Mouse (Mus musculus) stomach, embryonic 16.5 days (tissue): ENCODE results near the gene Gale. TPM values are rescaled to one million over a fixed set of nuclear protein-coding genes. Genes with fewer than 3 reads are reported as not detected.

Source experiments
- ATAC-seq: fragments of 200-750 bp; cut with Nextera tagmentation; 2 replicates; pipeline ENCODE4 v1.8.0; 2017; ENCODE audit warnings: moderate number of reproducible peaks, moderate TSS enrichment; ENCODE audit not compliant: insufficient read depth, low FRiP score
- H3K27ac ChIP-seq: fragments of 300-500 bp; sonication (generic); 2 replicates; pipeline ENCODE4 v1.5.1; 2014; ENCODE audit warnings: low read length
- H3K27me3 ChIP-seq: fragments of 300-500 bp; sonication (generic); 2 replicates; pipeline ENCODE4 v1.6.1; 2014; ENCODE audit warnings: low read length, control low read depth, mixed read lengths; ENCODE audit not compliant: control insufficient read depth, insufficient read depth
- H3K36me3 ChIP-seq: fragments of 300-500 bp; sonication (generic); 2 replicates; pipeline ENCODE4 v1.6.1; 2014; ENCODE audit warnings: low read length; ENCODE audit not compliant: control insufficient read depth, insufficient read depth
- H3K4me1 ChIP-seq: fragments of 300-500 bp; sonication (generic); 2 replicates; pipeline ENCODE4 v1.6.1; 2014; ENCODE audit warnings: low read length, control low read depth, mixed read lengths; ENCODE audit not compliant: control insufficient read depth, insufficient read depth
- H3K4me2 ChIP-seq: fragments of 300-500 bp; sonication (generic); 2 replicates; pipeline ENCODE4 v1.6.1; 2014; ENCODE audit warnings: low read depth, low read length, mixed read lengths
- H3K4me3 ChIP-seq: fragments of 300-500 bp; sonication (generic); replicated peaks from 2 replicates; pipeline ENCODE4 v1.5.1; 2014; ENCODE audit warnings: mild to moderate bottlenecking, low read length
- H3K9ac ChIP-seq: fragments of 300-500 bp; sonication (generic); 2 replicates; pipeline ENCODE4 v1.6.1; 2014; ENCODE audit warnings: low read length
- H3K9me3 ChIP-seq: fragments of 300-500 bp; sonication (generic); replicated peaks from 2 replicates; pipeline ENCODE4 v1.6.1; 2016; ENCODE audit warnings: low read length, control low read depth; ENCODE audit not compliant: control insufficient read depth
- WGBS: fragments of 180-500 bp; shearing (Covaris S2); extraction: QIAGEN DNeasy Blood & Tissue Kit; methylation state at CpG from one replicate; pipeline ENCODE4 v1.1.7; 2014; 5-methylcytosine and 5-hydroxymethylcytosine counted together
- polyA plus RNA-seq: library from polyadenylated mRNA; unstranded; fragments of >200 nt; fragmentation: Nextera tagmentation; extraction: Ambion mirVana; gene quantifications from 2 replicates; pipeline ENCODE4 v1.2.1, GENCODE M21; 2015

Gale gene
- polyA plus RNA-seq, 1 experiment from 2014 or later: 109 TPM

DNA sequence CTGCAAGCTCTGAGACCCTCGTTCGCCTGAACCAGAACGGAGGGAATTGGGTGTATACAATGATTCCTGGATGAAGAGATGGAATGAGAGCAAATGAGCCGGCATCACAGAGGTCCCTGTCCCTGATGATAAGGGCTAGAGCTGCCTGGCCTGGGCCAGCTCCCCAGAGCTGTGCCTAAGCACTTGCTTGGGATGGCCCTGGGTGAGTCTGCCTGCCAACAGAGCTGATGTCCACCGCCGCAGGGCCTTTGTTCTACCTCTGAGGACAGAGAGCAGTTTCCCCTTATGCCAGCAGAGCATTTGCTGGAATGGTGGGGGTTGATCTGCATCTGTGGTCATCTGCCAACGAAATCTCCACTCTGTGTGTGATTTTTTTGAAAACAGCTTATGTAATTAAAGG, 1.3 kb upstream of the Gale start:
- WGBS: 90% methylated on average over 7 of the region's 7 CpGs

DNA sequence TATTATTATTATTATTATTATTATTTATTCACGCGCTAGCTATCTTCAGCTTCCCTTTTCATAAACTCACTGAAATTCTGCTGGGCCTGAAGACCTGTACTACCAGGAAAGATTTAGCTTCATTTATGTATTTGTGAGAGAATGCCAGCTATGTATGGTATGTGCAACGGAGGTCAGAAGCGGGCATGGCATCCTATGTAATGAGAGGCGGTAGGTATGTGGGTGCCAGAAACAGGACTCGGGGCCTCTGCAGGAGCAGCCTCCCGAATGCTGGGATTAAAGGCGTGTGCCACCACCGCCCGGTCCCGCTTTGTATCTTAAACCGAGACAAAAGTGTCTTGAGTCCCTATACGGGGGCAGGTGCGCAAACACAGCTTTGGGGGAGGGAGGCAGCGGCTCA, 581 bp upstream of the Gale start:
- 5% methylated on average over 15 of the region's 15 CpGs for WGBS

More for the DNA sequence above, 1.3 kb upstream of the Gale start:
- Histone ChIP-seq H3K4me1 (peaks cover 17% of the 10 kb centered on the region), H3K36me3 (peaks cover 21% of the 10 kb centered on the region), H3K27ac (0 out of 2 replicates have a peak overlapping the region, but pooled peaks have one; percentile 94), H3K27me3 (no peaks in the 10 kb centered on the region), H3K4me2 (no peak overlapping the region), H3K4me3 (no peak overlapping the region), H3K9ac (no peak overlapping the region; the same call in 1 of the 2 replicates), H3K9me3 (no peaks in the 10 kb centered on the region)
- ATAC-seq: no peak

DNA sequence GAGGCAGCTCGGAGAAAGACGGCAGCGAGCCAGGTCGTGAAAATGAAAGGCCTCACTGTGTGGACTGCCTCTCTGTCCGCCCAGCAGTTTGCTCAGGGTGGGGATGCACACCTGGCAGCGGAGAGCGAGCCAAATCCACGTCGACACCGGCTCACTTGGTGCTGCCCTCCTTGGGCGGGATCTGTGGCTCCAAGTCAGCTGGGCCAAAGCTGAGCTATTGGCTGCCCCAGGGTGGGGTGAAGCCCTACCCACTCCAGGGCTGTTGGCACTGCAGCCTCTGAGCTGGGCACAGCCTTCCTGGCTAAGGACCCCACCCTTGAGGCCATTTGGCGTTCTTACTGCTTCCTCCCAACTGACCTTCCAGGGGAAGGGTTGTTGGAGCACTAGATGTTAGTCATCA, 899 bp downstream of the Gale start:
- Histone ChIP-seq H3K27ac (peak overlapping the region; percentile 91), H3K4me1 (peaks cover 17% of the 10 kb centered on the region), H3K4me2 (peak overlapping the region; percentile 84), H3K9ac (peak overlapping the region; percentile 83), H3K4me3 (peak overlapping the region; percentile 79), H3K27me3 (no peaks in the 10 kb centered on the region), H3K36me3 (peaks cover 27% of the 10 kb centered on the region), H3K9me3 (no peaks in the 10 kb centered on the region)
- peak; percentile 76 for ATAC-seq
- 3% methylated on average over 12 of the region's 12 CpGs for WGBS

More for the DNA sequence above, 581 bp upstream of the Gale start:
- ATAC-seq: no peak
- Histone ChIP-seq H3K4me2 (peak overlapping the region; percentile 71), H3K9ac (peak overlapping the region; percentile 88), H3K4me3 (peak overlapping the region; percentile 79), H3K9me3 (no peaks in the 10 kb centered on the region), H3K27ac (peak overlapping the region; percentile 94), H3K36me3 (peaks cover 26% of the 10 kb centered on the region), H3K4me1 (peaks cover 17% of the 10 kb centered on the region), H3K27me3 (no peaks in the 10 kb centered on the region)

DNA sequence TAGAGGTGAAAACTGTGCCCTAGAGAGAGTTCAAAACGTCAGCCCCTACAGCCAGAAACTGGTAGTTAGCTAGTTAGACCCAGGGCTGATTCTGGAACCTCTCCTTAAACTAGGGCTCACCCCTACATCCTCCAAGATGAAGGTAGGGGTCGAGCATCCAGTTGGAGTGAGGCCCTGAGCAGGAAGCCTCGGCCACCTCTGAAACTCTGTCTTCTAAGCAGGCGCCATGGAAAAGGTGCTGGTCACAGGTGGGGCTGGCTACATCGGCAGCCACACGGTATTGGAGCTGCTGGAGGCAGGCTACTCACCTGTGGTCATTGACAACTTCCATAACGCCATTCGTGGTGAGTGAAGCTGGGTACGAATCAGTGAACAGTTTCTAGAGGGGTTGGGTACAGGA, 1.6 kb downstream of the Gale start:
- H3K4me2 ChIP-seq: peak overlapping the region; percentile 84; the same call in 1 of the 2 replicates

DNA sequence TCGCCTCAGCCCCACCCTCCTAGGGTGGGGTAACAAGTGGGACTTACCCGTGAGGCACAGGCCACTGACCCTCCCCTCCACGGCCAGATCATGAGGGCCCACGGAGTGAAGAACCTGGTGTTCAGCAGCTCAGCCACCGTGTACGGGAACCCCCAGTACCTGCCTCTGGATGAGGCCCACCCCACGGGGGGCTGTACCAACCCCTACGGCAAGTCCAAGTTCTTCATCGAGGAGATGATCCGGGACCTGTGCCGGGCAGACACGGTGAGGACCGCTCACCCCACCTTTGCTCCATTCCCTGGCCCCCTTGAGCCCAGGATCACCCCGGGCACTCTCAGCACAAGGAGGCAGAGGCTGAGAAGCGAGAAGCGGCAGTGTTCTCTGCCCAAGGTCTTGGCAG, 2.8 kb downstream of the Gale start:
- H3K36me3 ChIP-seq: peaks cover 29% of the 10 kb centered on the region
- H3K27me3 ChIP-seq: no peaks in the 10 kb centered on the region

More for the DNA sequence above, 1.6 kb downstream of the Gale start:
- Histone ChIP-seq H3K4me1 (peaks cover 17% of the 10 kb centered on the region), H3K27me3 (no peaks in the 10 kb centered on the region), H3K9ac (peak overlapping the region; percentile 83), H3K27ac (peak overlapping the region; percentile 91), H3K9me3 (no peaks in the 10 kb centered on the region), H3K36me3 (peaks cover 29% of the 10 kb centered on the region), H3K4me3 (peak overlapping the region; percentile 79)
- ATAC-seq: no peak
- 80% methylated on average over 9 of the region's 9 CpGs for WGBS

DNA sequence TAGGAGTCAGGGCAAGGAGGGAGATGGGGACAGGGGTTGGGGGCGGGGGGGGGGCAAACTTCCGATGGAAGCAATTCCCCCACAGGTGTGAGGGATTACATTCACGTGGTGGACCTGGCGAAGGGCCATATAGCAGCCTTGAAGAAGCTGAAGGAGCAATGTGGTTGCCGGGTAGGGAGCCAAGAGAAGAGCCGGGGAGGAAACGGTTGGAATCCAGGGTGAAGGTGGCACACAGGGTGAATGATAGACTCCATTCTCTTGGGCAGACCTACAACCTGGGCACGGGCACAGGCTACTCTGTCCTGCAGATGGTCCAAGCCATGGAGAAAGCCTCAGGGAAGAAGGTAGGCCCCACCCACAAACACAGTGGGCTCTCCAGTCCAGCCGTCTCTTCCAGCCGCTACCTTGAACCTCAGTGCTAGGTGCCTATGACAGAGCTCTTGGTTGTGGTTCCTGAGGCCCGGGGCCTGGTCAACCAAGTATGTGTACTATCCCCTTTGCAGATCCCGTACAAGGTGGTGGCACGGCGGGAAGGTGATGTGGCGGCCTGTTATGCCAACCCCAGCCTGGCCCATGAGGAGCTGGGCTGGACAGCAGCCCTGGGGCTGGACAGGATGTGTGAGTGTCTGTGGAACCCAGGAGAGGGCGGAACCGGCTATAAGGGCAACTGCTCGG, 3.7 kb downstream of the Gale start:
- 86% methylated on average over 18 of the region's 18 CpGs for WGBS
- ATAC-seq: no peak
- Histone ChIP-seq H3K9ac (no peak overlapping the region), H3K4me3 (no peak overlapping the region), H3K36me3 (peaks cover 29% of the 10 kb centered on the region), H3K27ac (no peak overlapping the region), H3K9me3 (no peaks in the 10 kb centered on the region), H3K27me3 (no peaks in the 10 kb centered on the region), H3K4me1 (peaks cover 26% of the 10 kb centered on the region), H3K4me2 (no peak overlapping the region)

More for the DNA sequence above, 2.8 kb downstream of the Gale start:
- WGBS: 90% methylated on average over 16 of the region's 16 CpGs
- Histone ChIP-seq H3K9me3 (no peaks in the 10 kb centered on the region), H3K27ac (no peak overlapping the region), H3K4me1 (peaks cover 19% of the 10 kb centered on the region), H3K4me2 (no peak overlapping the region), H3K4me3 (no peak overlapping the region), H3K9ac (no peak overlapping the region)
- ATAC-seq: no peak

DNA sequence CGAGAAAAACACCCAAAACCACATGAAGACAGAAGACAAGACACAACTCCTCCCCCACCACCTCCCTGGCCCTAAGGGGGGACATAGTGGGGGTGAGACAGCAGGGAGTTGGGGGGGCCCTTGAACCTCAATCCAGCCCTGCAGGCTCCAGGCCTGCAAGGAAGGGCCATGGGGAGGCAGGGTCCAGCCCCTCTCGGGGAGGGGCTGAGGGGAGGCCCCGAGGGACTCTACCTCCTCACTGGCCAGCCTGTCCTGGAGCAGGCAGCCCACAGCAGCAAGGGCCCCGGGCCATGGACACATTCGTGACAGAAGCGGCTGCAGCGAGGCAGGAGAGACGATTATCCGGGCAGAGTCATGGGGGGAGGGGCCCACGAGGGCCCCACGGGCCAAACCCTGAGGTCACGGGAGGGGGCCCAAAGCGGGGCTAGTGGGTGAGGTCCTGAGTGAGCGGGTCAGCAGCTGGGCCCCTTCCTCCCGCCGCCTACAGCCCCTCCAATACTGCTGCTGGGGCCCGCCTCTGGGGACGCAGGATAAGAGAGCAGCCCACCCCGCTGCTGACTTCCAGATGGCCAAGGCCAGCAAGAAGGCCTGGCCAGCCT, 4.8 kb downstream of the Gale start:
- Histone ChIP-seq H3K4me3 (no peak overlapping the region), H3K27me3 (no peaks in the 10 kb centered on the region), H3K4me1 (peaks cover 23% of the 10 kb centered on the region), H3K9ac (no peak overlapping the region), H3K9me3 (no peaks in the 10 kb centered on the region), H3K27ac (no peak overlapping the region), H3K4me2 (no peak overlapping the region), H3K36me3 (peaks cover 29% of the 10 kb centered on the region)
- no peak for ATAC-seq
- WGBS: 59% methylated on average over 19 of the region's 19 CpGs

DNA sequence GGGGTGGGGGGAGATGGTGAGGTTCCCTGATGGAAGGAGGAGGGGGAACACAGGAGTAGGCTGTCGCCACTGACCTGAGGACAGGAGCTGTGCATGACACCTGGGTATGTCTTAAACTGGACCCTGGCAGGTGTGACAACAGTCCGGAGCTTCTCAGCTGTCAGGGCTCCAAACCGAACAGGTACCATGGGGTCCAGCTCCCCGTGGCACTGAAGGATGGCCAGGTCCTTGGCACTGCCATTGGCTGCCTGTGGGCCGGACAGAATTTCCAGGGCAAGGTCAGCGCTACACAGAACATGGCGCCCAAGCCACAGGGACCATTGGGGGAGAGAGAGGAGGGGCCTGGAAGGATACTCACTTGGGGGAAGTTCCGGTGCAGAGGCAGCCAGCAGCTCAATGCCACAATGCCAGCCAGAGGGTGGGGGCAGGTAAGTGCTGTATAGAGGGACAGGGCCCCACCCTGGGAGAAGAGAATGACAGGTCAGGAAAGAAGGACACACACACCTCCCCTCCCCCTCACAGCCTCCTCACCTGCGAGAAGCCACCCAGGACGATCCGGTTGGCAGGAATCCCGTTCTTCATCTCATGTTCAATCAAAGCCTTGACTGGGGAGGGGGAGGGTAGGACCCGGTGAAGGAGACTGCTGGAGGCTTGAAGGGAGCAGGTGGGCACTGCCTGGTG, 5.7 kb downstream of the Gale start:
- no peak overlapping the region for H3K4me3 ChIP-seq
- H3K36me3 ChIP-seq: peaks cover 29% of the 10 kb centered on the region
- no peak for ATAC-seq
- WGBS: 84% methylated on average over 13 of the region's 13 CpGs
- no peaks in the 10 kb centered on the region for H3K9me3 ChIP-seq
- H3K4me2 ChIP-seq: no peak overlapping the region
- no peak overlapping the region for H3K27ac ChIP-seq
- no peak overlapping the region for H3K9ac ChIP-seq
- peaks cover 22% of the 10 kb centered on the region for H3K4me1 ChIP-seq
- no peaks in the 10 kb centered on the region for H3K27me3 ChIP-seq

DNA sequence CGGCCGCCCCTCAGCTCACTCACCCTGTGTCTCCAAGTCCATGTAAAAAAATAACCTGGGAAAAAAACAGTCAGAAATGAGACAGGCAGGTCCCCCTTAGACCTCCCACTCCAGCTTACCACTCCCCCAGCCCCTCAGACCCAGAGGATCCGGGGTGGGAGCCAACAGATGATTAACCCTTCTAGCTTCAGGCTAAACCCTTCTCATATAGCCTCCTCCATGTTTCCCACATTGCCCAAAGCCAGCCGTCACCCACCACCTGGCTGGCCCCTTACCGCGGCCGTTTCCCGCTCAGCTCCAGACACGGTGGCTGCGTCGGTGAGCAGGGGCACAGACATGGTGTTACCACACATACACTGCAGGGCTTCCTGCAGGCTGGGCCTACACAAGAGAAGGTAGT, 7.1 kb downstream of the Gale start:
- peaks cover 11% of the 10 kb centered on the region for H3K4me1 ChIP-seq
- H3K4me2 ChIP-seq: no peak overlapping the region
- ATAC-seq: no peak
- H3K4me3 ChIP-seq: no peak overlapping the region
- no peak overlapping the region for H3K9ac ChIP-seq
- H3K27me3 ChIP-seq: no peaks in the 10 kb centered on the region
- H3K36me3 ChIP-seq: peaks cover 39% of the 10 kb centered on the region
- H3K27ac ChIP-seq: no peak overlapping the region
- 85% methylated on average over 11 of the region's 11 CpGs for WGBS
- H3K9me3 ChIP-seq: no peaks in the 10 kb centered on the region
